Mouse (Mus musculus) cerebral cortex, adult 2 months (tissue): ENCODE data around the gene Gm21366.

Experiments used
- WGBS: fragments of 180-500 bp; shearing (Covaris S2); methylation state at CpG from one replicate; pipeline ENCODE4 v1.1.7; 2018; 5-methylcytosine and 5-hydroxymethylcytosine counted together

The Gm21366 gene

DNA sequence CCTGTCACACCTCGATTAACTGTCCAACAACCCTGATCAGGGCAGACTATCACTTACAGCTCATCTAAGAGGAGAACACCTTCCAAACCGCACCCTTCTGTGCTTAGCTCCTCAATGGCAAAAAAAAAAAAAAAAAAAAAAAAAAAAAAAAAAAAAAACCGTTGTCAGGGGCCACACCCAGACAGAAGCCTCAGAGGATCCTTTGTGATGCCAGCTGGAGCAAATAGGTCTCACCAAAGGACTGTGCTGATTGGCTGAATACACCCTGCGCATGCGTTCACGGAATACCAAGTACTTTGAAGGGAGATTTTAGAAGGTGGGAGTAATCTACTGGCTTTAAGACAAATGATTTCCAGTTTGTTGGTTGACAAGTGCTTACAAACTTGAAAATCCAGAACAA lies at the start of gene Gm21366:
Gm21366 (minus strand) TSS at position 101 of the 400 bp plus-strand sequence.
- WGBS = no CpG with 5 or more reads among the region's 6 CpGs
